Mouse (Mus musculus): ENCODE results near the gene Calca.

GRCm38 (mm10) chr7:114649730-114650129, 13.6 kb upstream of the Calca start:
- TF ChIP-seq CTCF (IDR thresholded peaks at IDR 0.05; ENCODE audit: borderline replicate concordance, insufficient read depth, low read depth, low read length) = no peak
- TF ChIP-seq POLR2A (IDR thresholded peaks at IDR 0.05; ENCODE audit: borderline replicate concordance, insufficient read depth, low read length) = no peak
